Mouse (Mus musculus) ES-Bruce4 (cell line): Measurements from ENCODE around the gene Snd1. TPM values are rescaled to one million over a fixed set of nuclear protein-coding genes. Genes with fewer than 3 reads are reported as not detected.
A peak's percentile ranks its signal among the peaks of the same experiment; 100 is the strongest.

Experiments used
- H3K27ac ChIP-seq: 2 replicates; pipeline ENCODE4 v1.5.1; 2012; ENCODE audit warnings: low read length, inconsistent platforms; ENCODE audit not compliant: insufficient read depth
- H3K27me3 ChIP-seq: 2 replicates; pipeline ENCODE4 v1.6.1; 2012; ENCODE audit warnings: mild to moderate bottlenecking, low read length, inconsistent platforms; ENCODE audit not compliant: control insufficient read depth, poor library complexity, insufficient read depth, severe bottlenecking
- H3K36me3 ChIP-seq: 2 replicates; pipeline ENCODE4 v1.6.1; 2012; ENCODE audit warnings: inconsistent platforms, mild to moderate bottlenecking, low read length, moderate library complexity; ENCODE audit not compliant: control insufficient read depth, poor library complexity, insufficient read depth, severe bottlenecking
- H3K4me1 ChIP-seq: one replicate; pipeline ENCODE4 v1.8.1; 2011; ENCODE audit warnings: low read length; ENCODE audit not compliant: control insufficient read depth, insufficient read depth
- H3K4me3 ChIP-seq: 2 replicates; pipeline ENCODE4 v1.5.1; 2011; ENCODE audit warnings: low read depth, mild to moderate bottlenecking, low read length
- H3K9ac ChIP-seq: 2 replicates; pipeline ENCODE4 v1.6.1; 2012; ENCODE audit warnings: low read depth, mild to moderate bottlenecking, inconsistent platforms; ENCODE audit not compliant: poor library complexity, severe bottlenecking
- H3K9me3 ChIP-seq: replicated peaks from 2 replicates; pipeline ENCODE4 v1.6.1; 2012; ENCODE audit warnings: mild to moderate bottlenecking, low read length, inconsistent platforms; ENCODE audit not compliant: control insufficient read depth, poor library complexity, insufficient read depth, severe bottlenecking
- CTCF ChIP-seq: IDR thresholded peaks from one replicate; pipeline ENCODE4 v1.8.1; 2011; ENCODE audit warnings: low read depth, low read length
- EP300 ChIP-seq: IDR thresholded peaks from 2 replicates; pipeline ENCODE4 v1.6.1; 2011; ENCODE audit warnings: low read depth, low read length; ENCODE audit not compliant: insufficient read depth
- POLR2A ChIP-seq: IDR thresholded peaks from one replicate; pipeline ENCODE4 v1.8.1; 2011; ENCODE audit warnings: low read length; ENCODE audit not compliant: insufficient read depth
- polyA plus RNA-seq: library from polyadenylated mRNA; stranded (reverse); fragments of >200 nt; gene quantifications from 2 replicates; pipeline ENCODE4 v1.2.4, GENCODE M21; 2011; ENCODE audit warnings: low read depth; ENCODE audit not compliant: missing spikeins, insufficient read depth, insufficient read length

The Snd1 gene
- polyA plus RNA-seq, 1 experiment: 155 TPM

GRCm38 (mm10) chr6:28974498-28974897 lies 499.6 kb downstream of the Snd1 start:
- Histone ChIP-seq H3K4me3 (no peak overlapping the region), H3K27me3 (no peaks in the 10 kb centered on the region), H3K9me3 (no peaks in the 10 kb centered on the region), H3K9ac (no peak overlapping the region), H3K27ac (no peak overlapping the region), H3K4me1 (no peaks in the 10 kb centered on the region), H3K36me3 (no peaks in the 10 kb centered on the region)
- TF ChIP-seq CTCF (no peak), POLR2A (no peak), EP300 (no peak)

- no peaks in the 10 kb centered on the region for H3K36me3 ChIP-seq
- no peaks in the 10 kb centered on the region for H3K4me1 ChIP-seq
- no peaks in the 10 kb centered on the region for H3K27me3 ChIP-seq
- H3K4me3 ChIP-seq: no peak overlapping the region
- no peaks in the 10 kb centered on the region for H3K9me3 ChIP-seq
- H3K27ac ChIP-seq: no peak overlapping the region
- H3K9ac ChIP-seq: no peak overlapping the region
- TF ChIP-seq CTCF (no peak), EP300 (no peak), POLR2A (no peak)
Observed at GRCm38 (mm10) chr6:28975106-28975505, 500.2 kb downstream of the Snd1 start.

GRCm38 (mm10) chr6:28978031-28978430 lies 503.1 kb downstream of the Snd1 start:
- H3K9ac ChIP-seq: no peak overlapping the region
- no peaks in the 10 kb centered on the region for H3K36me3 ChIP-seq
- TF ChIP-seq POLR2A: no peak
- no peak for TF ChIP-seq EP300
- no peak for TF ChIP-seq CTCF
- H3K4me3 ChIP-seq: no peak overlapping the region
- no peak overlapping the region for H3K27ac ChIP-seq
- no peaks in the 10 kb centered on the region for H3K27me3 ChIP-seq
- H3K4me1 ChIP-seq: no peaks in the 10 kb centered on the region
- H3K9me3 ChIP-seq: no peaks in the 10 kb centered on the region

GRCm38 (mm10) chr6:28978881-28979280 lies 503.9 kb downstream of the Snd1 start:
- Histone ChIP-seq H3K27me3 (no peaks in the 10 kb centered on the region), H3K27ac (no peak overlapping the region), H3K4me3 (no peak overlapping the region), H3K9ac (no peak overlapping the region), H3K9me3 (no peaks in the 10 kb centered on the region), H3K4me1 (no peaks in the 10 kb centered on the region), H3K36me3 (no peaks in the 10 kb centered on the region)
- TF ChIP-seq EP300 (no peak), POLR2A (no peak), CTCF (no peak)

GRCm38 (mm10) chr6:28979586-28979985 lies 504.6 kb downstream of the Snd1 start:
- no peaks in the 10 kb centered on the region for H3K27me3 ChIP-seq
- H3K9me3 ChIP-seq: no peaks in the 10 kb centered on the region
- no peaks in the 10 kb centered on the region for H3K4me1 ChIP-seq
- no peaks in the 10 kb centered on the region for H3K36me3 ChIP-seq
- no peak overlapping the region for H3K27ac ChIP-seq
- TF ChIP-seq POLR2A: no peak
- no peak for TF ChIP-seq EP300
- TF ChIP-seq CTCF: no peak
- no peak overlapping the region for H3K4me3 ChIP-seq
- H3K9ac ChIP-seq: no peak overlapping the region

GRCm38 (mm10) chr6:28980219-28980618 lies 505.3 kb downstream of the Snd1 start:
- H3K27me3 ChIP-seq: no peaks in the 10 kb centered on the region

More at GRCm38 (mm10) chr6:28980219-28980618, 505.3 kb downstream of the Snd1 start:
- Histone ChIP-seq H3K9ac (no peak overlapping the region), H3K4me3 (peak overlapping the region; percentile 79), H3K4me1 (no peaks in the 10 kb centered on the region), H3K36me3 (no peaks in the 10 kb centered on the region), H3K27ac (no peak overlapping the region), H3K9me3 (no peaks in the 10 kb centered on the region)
- TF ChIP-seq EP300 (no peak), CTCF (no peak), POLR2A (no peak)
